Mouse (Mus musculus): ENCODE measurements around the gene Olfr66.

- TF ChIP-seq POLR2A (IDR thresholded peaks at IDR 0.05; ENCODE audit: control insufficient read depth in 1 of 2, insufficient read depth in 1 of 2, low read depth in 1 of 2, low read length in 2 of 2, poor library complexity in 1 of 2), result 0 out of 4 replicates have a peak, but pooled peaks of 1 of the 2 experiments have one; percentile 10
- TF ChIP-seq CTCF (IDR thresholded peaks at IDR 0.05 in 2 of 3, conservative IDR thresholded peaks at IDR 0.05 in 1 of 3; ENCODE audit: control insufficient read depth in 1 of 3, insufficient read depth in 1 of 3, low read depth in 2 of 3, low read length in 3 of 3, poor library complexity in 1 of 3, severe bottlenecking in 1 of 3), result no peak
- TF ChIP-seq MAZ (IDR thresholded peaks at IDR 0.05; ENCODE audit: low read depth, low read length), result no peak
- TF ChIP-seq EP300 (IDR thresholded peaks at IDR 0.05; ENCODE audit: low read depth in 1 of 2, low read length in 2 of 2), result peak; percentile 40 to 44; a peak in 2 of 4 replicates
- TF ChIP-seq TAL1 (IDR thresholded peaks at IDR 0.05; ENCODE audit: low read length), result no peak; the same call in 1 of the 2 replicates
- no peak for TF ChIP-seq UBTF (IDR thresholded peaks at IDR 0.05; ENCODE audit: borderline replicate concordance, insufficient read depth, low read depth, low read length)
Measured at GRCm38 (mm10) chr7:103861531-103861930, 24.5 kb downstream of the Olfr66 start.

Measured in MEL (cell line).